Mouse (Mus musculus): ENCODE results near the gene Lbr.
A peak's percentile ranks its signal among the peaks of the same experiment; 100 is the strongest.
"Not testable (repeated sequence)": the region's sequence is repeated elsewhere in the genome, so short reads cannot be mapped to it uniquely, and the experiment has no call there.

Gene Lbr

GRCm38 (mm10) chr1:181852466-181852865, 9.6 kb upstream of the Lbr start:
- no peak for DNase-seq (ENCODE audit: low spot score)

- no peak for DNase-seq (ENCODE audit: low spot score)
Observed at GRCm38 (mm10) chr1:181851521-181852310, 8.9 kb upstream of the Lbr start.

- no peak for DNase-seq (ENCODE audit: low spot score)
Observed at GRCm38 (mm10) chr1:181850441-181850840, 7.6 kb upstream of the Lbr start.

GRCm38 (mm10) chr1:181848210-181848609, 5.4 kb upstream of the Lbr start:
- no peak for DNase-seq (ENCODE audit: low spot score)

GRCm38 (mm10) chr1:181847396-181847795, 4.5 kb upstream of the Lbr start:
- no peak for DNase-seq (ENCODE audit: low spot score)

- no peak for DNase-seq (ENCODE audit: low spot score)
Observed at GRCm38 (mm10) chr1:181845767-181846166, 2.9 kb upstream of the Lbr start.

GRCm38 (mm10) chr1:181844874-181845547, 2.2 kb upstream of the Lbr start:
- no peak for DNase-seq (ENCODE audit: low spot score)

GRCm38 (mm10) chr1:181841864-181842672, 778 bp downstream of the Lbr start:
- DNase-seq (ENCODE audit: low spot score), result peak; percentile 93

- DNase-seq (ENCODE audit: low spot score), result no peak
Observed at GRCm38 (mm10) chr1:181841396-181841795, 1.4 kb downstream of the Lbr start.

- DNase-seq (ENCODE audit: low spot score), result no peak
Observed at GRCm38 (mm10) chr1:181839746-181840366, 3.0 kb downstream of the Lbr start.

GRCm38 (mm10) chr1:181838111-181838510, 4.7 kb downstream of the Lbr start:
- no peak for DNase-seq (ENCODE audit: low spot score)

GRCm38 (mm10) chr1:181833143-181833542, 9.7 kb downstream of the Lbr start:
- no peak for DNase-seq (ENCODE audit: low spot score)

- DNase-seq (ENCODE audit: low spot score), result no peak
Observed at GRCm38 (mm10) chr1:181832720-181833119, 10.1 kb downstream of the Lbr start.

- DNase-seq (ENCODE audit: low spot score), result peak; percentile 23
Observed at GRCm38 (mm10) chr1:181828365-181828764, 14.5 kb downstream of the Lbr start.

- DNase-seq (ENCODE audit: low spot score), result no peak
Observed at GRCm38 (mm10) chr1:181826716-181827115, 16.1 kb downstream of the Lbr start.

- DNase-seq (ENCODE audit: low spot score), result no peak
Observed at GRCm38 (mm10) chr1:181811481-181812223, 31.2 kb downstream of the Lbr start.

GRCm38 (mm10) chr1:181800667-181801066, 42.2 kb downstream of the Lbr start:
- DNase-seq (ENCODE audit: low spot score), result no peak

- no peak for DNase-seq (ENCODE audit: low spot score)
Observed at GRCm38 (mm10) chr1:181799911-181800310, 42.9 kb downstream of the Lbr start.

GRCm38 (mm10) chr1:181793541-181793940, 49.3 kb downstream of the Lbr start:
- no peak for DNase-seq (ENCODE audit: low spot score)

GRCm38 (mm10) chr1:181789952-181790351, 52.9 kb downstream of the Lbr start:
- DNase-seq (ENCODE audit: low spot score), result no peak

- not testable (repeated sequence) for DNase-seq (ENCODE audit: low spot score)
Observed at GRCm38 (mm10) chr1:181782600-181782999, 60.2 kb downstream of the Lbr start.
